Mouse (Mus musculus): ENCODE data around the gene Slc18b1. TPM values are rescaled to one million over a fixed set of nuclear protein-coding genes. Genes with fewer than 3 reads are reported as not detected.
A peak's percentile ranks its signal among the peaks of the same experiment; 100 is the strongest.

Gene Slc18b1
- polyA plus RNA-seq (2012) = 0.02 and 0.03 TPM in 2 replicates

DNA sequence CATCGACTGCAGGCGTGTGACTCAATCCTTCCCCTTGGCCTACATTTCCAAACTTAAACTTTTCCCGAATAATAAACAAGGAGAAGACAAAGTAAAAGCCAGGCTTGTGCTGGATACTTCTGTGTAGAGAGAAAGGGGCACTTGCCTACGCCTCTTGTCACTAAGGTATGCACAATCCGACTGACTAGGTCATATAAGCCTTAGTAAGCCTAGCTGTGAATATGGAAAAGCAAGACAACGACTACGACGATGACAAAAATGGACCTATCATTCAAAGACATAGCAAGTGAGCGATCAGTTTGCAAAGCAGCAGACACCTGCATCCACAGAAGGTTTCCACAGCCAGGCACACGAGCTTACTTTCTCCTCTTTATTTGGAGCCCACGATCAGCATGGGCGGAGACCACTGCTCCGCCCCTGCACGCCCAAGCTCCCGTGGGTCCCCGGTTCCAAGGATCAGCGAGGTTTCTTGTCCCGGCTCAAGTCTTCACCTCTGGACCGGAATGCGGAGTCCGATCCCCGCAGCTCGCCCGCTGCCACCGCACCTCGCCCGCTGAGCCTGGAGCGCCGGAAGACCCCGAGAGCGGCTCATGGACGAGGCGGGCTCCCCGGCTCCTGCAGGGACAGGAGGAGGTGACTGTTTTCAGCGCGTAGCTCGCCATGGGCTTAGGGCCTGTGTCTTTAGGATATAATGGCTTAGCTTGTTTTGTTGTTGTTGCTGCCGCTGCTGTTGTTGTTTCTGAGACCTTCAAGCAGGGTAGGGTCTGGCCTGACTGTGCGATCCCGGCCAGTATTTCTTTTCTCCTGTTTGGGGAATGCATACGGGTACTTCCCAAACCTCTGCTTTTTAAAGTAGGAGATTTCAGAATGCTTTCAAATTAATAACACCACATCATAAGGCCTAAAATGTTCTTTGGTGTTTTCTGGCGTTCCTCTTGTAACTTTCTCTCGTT is at the start of gene Slc18b1:
Gene Slc18b1 (plus strand): TSS at position 436 of the 953 bp plus-strand sequence.
- TF ChIP-seq TAL1 (IDR thresholded peaks at IDR 0.05; ENCODE audit: low read length) (no peak), GATA1 (IDR thresholded peaks at IDR 0.05; ENCODE audit: low read length) (no peak)
- H3K4me3 ChIP-seq (replicated peaks) = peak within 1 kb of the TSS; percentile 72
- H3K36me3 ChIP-seq (ENCODE audit: control insufficient read depth) = peaks cover under 1% of the 10 kb centered on the region; the same call in 1 of the 2 replicates

DNA sequence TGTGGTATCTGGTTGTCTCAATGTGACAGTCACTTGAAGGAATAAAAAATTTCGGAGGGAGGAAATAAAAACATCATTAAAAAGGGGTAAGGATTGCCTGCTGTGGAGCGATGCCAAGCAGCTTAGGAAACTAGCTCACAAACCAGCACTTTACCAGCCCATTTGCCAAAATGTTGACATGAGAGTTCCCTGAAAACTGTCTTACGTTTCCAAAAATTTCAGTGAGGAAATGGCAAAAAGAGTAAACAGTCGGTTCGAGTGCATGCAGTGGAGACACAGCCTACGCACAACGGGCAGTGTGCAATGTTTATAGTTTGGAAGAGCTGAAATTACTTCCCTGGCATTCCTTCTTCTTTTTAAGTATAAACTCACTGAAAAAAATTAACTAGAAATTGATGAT is 42.6 kb upstream of the Slc18b1 start:
- TF ChIP-seq GATA1 (IDR thresholded peaks at IDR 0.05; ENCODE audit: low read length) (no peak), TAL1 (IDR thresholded peaks at IDR 0.05; ENCODE audit: low read length) (no peak)
- H3K36me3 ChIP-seq (ENCODE audit: control insufficient read depth) = no peaks in the 10 kb centered on the region
- H3K27me3 ChIP-seq (ENCODE audit: control insufficient read depth) = no peaks in the 10 kb centered on the region
- no peaks in the 10 kb centered on the region for H3K9me3 ChIP-seq (ENCODE audit: control insufficient read depth, low read length)
- H3K4me3 ChIP-seq (replicated peaks) = no peak overlapping the region
- peaks cover 6% of the 10 kb centered on the region for H3K4me1 ChIP-seq (ENCODE audit: control insufficient read depth)

More for the DNA sequence above, at the start of gene Slc18b1:
- Histone ChIP-seq H3K4me1 (ENCODE audit: control insufficient read depth) (peaks cover 10% of the 10 kb centered on the region), H3K27me3 (ENCODE audit: control insufficient read depth) (0 out of 2 replicates have a peak, but pooled peaks cover 3% of the 10 kb centered on the region), H3K9me3 (ENCODE audit: control insufficient read depth, low read length) (no peaks in the 10 kb centered on the region)

DNA sequence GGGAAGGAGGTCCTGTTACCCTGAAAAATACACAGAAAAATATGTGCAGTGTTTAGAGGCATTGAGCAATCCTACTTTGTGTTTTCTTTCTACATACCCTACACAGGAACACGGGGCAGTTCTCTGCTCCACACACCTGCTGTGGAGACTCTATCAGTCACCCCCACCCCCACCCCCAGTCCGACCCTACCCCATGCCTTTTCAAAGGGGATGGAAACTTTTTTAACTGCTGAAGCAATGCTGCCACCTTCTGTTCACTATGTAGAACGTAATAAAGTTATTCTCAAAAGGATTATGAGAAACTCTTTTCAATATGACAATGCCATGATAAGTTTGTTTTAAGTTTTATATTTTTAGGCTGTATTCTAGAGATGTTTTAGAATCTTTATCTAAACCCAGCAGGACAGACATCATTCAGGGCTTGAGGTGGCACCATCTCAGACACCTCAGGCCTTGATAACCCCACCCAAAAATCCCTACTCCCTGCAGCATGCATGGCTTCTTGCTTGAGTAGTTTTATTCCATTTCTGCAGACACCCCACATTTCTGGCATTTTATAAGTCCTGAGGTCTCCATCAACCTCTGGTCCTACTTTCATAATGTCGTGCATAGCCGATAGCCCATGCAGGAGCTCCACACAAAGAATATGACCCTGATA is 19.4 kb upstream of the Slc18b1 start:
- Histone ChIP-seq H3K27me3 (ENCODE audit: control insufficient read depth) (no peaks in the 10 kb centered on the region), H3K9me3 (ENCODE audit: control insufficient read depth, low read length) (no peaks in the 10 kb centered on the region), H3K36me3 (ENCODE audit: control insufficient read depth) (peaks cover 8% of the 10 kb centered on the region; the same call in 1 of the 2 replicates), H3K4me3 (replicated peaks) (no peak overlapping the region), H3K4me1 (ENCODE audit: control insufficient read depth) (peaks cover 25% of the 10 kb centered on the region)
- TF ChIP-seq TAL1 (IDR thresholded peaks at IDR 0.05; ENCODE audit: low read length) (no peak), GATA1 (IDR thresholded peaks at IDR 0.05; ENCODE audit: low read length) (no peak)

DNA sequence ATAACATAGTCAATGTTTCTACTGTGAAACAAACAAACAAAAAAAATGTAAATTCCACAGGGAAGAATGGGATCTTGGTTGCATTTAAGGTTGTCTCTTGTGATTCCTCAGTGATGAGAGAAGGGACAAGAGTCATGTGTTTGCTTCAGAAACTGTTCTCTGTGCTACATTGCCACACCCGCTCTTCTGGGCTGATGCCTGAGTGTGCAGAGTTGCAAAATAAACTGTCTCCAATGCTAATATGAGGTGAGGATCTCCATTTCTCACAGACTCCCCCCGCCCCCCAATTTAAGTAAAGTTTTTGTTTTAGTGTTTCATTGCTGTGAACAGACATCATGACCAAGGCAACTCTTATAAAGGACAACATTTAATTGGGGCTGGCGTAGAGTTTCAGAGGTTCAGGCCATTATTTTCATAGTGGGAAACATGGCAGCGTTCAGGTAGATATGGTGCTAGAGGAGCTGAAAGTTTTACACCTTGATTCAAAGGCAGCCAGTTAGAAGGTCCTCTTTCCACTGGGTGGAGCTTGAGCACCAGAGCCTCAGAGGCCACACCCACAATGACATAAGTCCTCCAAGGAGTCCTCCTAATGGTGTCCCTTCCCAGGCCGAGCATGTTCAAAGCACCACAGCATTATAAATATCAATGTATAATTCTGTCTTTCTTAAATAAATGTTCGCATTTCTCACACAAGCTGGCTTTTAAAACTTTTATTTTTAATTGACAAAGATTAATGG is 16.1 kb upstream of the Slc18b1 start:
- H3K9me3 ChIP-seq (ENCODE audit: control insufficient read depth, low read length) = no peaks in the 10 kb centered on the region
- TF ChIP-seq TAL1 (IDR thresholded peaks at IDR 0.05; ENCODE audit: low read length) (no peak), GATA1 (IDR thresholded peaks at IDR 0.05; ENCODE audit: low read length) (no peak)
- H3K4me3 ChIP-seq (replicated peaks) = no peak overlapping the region
- no peaks in the 10 kb centered on the region for H3K27me3 ChIP-seq (ENCODE audit: control insufficient read depth)
- H3K4me1 ChIP-seq (ENCODE audit: control insufficient read depth) = peaks cover 52% of the 10 kb centered on the region
- H3K36me3 ChIP-seq (ENCODE audit: control insufficient read depth) = peaks cover 38% of the 10 kb centered on the region

DNA sequence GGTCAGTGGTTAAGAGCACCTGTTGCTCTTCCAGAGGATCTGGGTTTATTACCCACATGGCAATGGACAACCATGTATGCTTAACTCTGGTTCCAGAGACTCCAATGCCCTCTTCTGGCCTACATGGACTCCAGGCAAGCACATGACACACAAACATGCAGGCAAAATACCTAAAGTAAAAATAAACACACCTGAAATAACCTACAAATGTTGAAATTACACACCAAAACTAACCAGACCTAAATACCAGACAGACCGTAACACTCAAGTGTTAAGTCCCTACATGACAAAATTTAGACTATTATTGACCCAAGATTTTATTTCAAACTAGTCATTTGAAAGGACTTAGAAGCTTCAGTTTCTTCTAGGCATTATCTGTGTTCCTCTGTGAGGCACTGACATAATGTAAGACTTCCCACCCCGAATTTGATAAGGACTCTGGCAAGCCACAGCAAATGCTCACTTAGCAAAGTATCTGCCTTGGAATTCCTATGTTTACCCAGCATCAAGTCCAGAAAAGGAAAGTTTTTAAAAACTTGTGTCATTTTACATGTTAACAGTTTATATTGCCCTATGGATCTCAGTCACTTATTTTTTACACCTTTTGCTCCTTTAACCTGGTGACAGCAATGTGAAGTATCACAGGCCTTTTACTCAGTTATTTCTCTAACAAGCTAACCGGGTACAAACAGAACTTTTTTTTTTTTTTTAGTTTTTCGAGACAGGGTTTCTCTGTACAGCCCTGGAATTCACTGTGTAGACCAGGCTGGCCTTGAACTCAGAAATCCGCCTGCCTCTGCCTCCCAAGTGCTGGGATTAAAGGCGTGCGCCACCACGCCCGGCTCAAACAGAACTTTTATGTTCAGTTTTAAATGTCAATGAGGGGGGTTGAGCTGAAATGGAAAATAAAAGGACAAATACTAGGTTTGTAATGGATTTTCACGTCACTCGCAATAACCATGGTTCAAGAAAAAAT is 14.7 kb upstream of the Slc18b1 start:
- Histone ChIP-seq H3K9me3 (ENCODE audit: control insufficient read depth, low read length) (no peaks in the 10 kb centered on the region), H3K36me3 (ENCODE audit: control insufficient read depth) (peaks cover 50% of the 10 kb centered on the region), H3K4me1 (ENCODE audit: control insufficient read depth) (peaks cover 63% of the 10 kb centered on the region), H3K4me3 (replicated peaks) (no peak overlapping the region), H3K27me3 (ENCODE audit: control insufficient read depth) (no peaks in the 10 kb centered on the region)
- TF ChIP-seq GATA1 (IDR thresholded peaks at IDR 0.05; ENCODE audit: low read length) (no peak), TAL1 (IDR thresholded peaks at IDR 0.05; ENCODE audit: low read length) (no peak)

DNA sequence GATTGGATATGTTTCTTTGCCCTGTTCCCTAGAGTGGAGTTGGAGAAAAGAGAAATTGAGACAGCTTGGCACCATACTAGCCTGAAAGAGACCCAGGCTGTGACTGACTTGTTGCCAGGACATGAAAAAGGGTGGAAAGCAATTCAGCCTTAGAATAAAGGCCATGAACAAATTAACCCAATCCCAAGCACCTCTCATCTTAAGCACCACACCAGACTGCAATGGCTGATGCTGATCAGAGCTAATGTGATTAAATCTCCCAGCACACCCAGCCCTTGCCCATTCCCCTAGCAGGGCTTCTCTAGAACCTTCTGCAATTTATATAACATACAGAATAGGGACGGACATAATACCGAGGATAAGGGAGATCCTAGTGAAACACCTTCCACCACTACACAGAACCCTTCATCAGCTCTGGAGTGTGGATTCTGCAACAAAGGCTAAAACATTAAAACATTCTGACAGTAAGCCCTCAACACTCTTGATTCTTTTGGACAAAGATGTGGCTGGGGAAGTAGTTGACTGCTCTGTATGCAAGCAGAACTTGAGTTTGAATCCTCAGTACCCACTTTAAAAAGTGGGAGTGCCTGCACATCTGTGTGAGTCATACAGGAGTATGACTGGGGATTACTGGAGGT is 13.8 kb upstream of the Slc18b1 start:
- TF ChIP-seq TAL1 (IDR thresholded peaks at IDR 0.05; ENCODE audit: low read length) = no peak
- no peak for TF ChIP-seq GATA1 (IDR thresholded peaks at IDR 0.05; ENCODE audit: low read length)
- H3K9me3 ChIP-seq (ENCODE audit: control insufficient read depth, low read length) = no peaks in the 10 kb centered on the region
- H3K4me3 ChIP-seq (replicated peaks) = no peak overlapping the region
- H3K4me1 ChIP-seq (ENCODE audit: control insufficient read depth) = peaks cover 64% of the 10 kb centered on the region
- H3K36me3 ChIP-seq (ENCODE audit: control insufficient read depth) = peaks cover 50% of the 10 kb centered on the region
- no peaks in the 10 kb centered on the region for H3K27me3 ChIP-seq (ENCODE audit: control insufficient read depth)

DNA sequence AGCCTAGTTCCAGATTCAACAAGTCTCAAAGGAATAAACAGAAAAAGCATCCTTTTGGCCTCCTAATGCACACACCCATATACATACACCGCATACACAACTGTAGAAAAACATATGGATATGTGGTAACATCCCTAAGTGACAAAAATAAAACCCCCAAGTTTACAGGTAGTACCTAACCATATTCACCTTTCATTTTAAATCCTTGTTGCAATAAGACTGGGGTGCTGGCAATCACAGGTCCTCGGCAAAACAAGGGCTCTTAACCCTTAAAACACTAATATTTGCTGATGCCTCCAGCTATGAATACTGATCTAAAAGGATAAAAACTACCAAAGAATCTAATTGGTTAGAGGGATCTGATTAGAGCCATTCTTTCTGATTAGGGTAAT is 13.3 kb upstream of the Slc18b1 start:
- H3K27me3 ChIP-seq (ENCODE audit: control insufficient read depth) = no peaks in the 10 kb centered on the region
- TF ChIP-seq TAL1 (IDR thresholded peaks at IDR 0.05; ENCODE audit: low read length) (no peak), GATA1 (IDR thresholded peaks at IDR 0.05; ENCODE audit: low read length) (no peak)
- H3K4me1 ChIP-seq (ENCODE audit: control insufficient read depth) = peaks cover 69% of the 10 kb centered on the region
- H3K4me3 ChIP-seq (replicated peaks) = no peak overlapping the region
- peaks cover 50% of the 10 kb centered on the region for H3K36me3 ChIP-seq (ENCODE audit: control insufficient read depth)
- H3K9me3 ChIP-seq (ENCODE audit: control insufficient read depth, low read length) = no peaks in the 10 kb centered on the region

Measured in erythroblast, embryonic 14.5 days (primary cell).